Mouse (Mus musculus) adrenal gland, postnatal 25 days (tissue): ENCODE measurements around the gene Pdcd1lg2. TPM values are rescaled to one million over a fixed set of nuclear protein-coding genes. Genes with fewer than 3 reads are reported as not detected.
"Not testable (repeated sequence)": the region's sequence is repeated elsewhere in the genome, so short reads cannot be mapped to it uniquely, and the experiment has no call there.

Experiments
- DNase-seq: peaks from one replicate; pipeline ENCODE4 v3.0.0; 2021; ENCODE audit warnings: mixed read lengths
- total RNA-seq: library from RNA; stranded (reverse); gene quantifications from 2 replicates; pipeline ENCODE4 v1.2.3, GENCODE M21; 2021

Gene Pdcd1lg2
- total RNA-seq, 1 experiment from 2014 or later, result not detected

GRCm38 (mm10) chr19:29384412-29384811, 26.3 kb upstream of the Pdcd1lg2 start:
- no peak for DNase-seq

- no peak for DNase-seq
These were observed 25.7 kb upstream of the Pdcd1lg2 start for GRCm38 (mm10) chr19:29384994-29385393.

- no peak for DNase-seq
These were observed 24.9 kb upstream of the Pdcd1lg2 start for GRCm38 (mm10) chr19:29385822-29386221.

- DNase-seq, result no peak
These were observed 21.9 kb upstream of the Pdcd1lg2 start for GRCm38 (mm10) chr19:29388818-29389217.

- peak; percentile 12 for DNase-seq
These were observed 20.2 kb upstream of the Pdcd1lg2 start for GRCm38 (mm10) chr19:29390483-29390882.

GRCm38 (mm10) chr19:29391279-29391678, 19.4 kb upstream of the Pdcd1lg2 start:
- no peak for DNase-seq

- no peak for DNase-seq
These were observed 17.4 kb upstream of the Pdcd1lg2 start for GRCm38 (mm10) chr19:29393333-29393732.

GRCm38 (mm10) chr19:29394721-29395120, 16.0 kb upstream of the Pdcd1lg2 start:
- DNase-seq, result no peak

- DNase-seq, result no peak
These were observed 14.4 kb upstream of the Pdcd1lg2 start for GRCm38 (mm10) chr19:29396353-29396752.

- DNase-seq, result no peak
These were observed 10.9 kb upstream of the Pdcd1lg2 start for GRCm38 (mm10) chr19:29399786-29400185.

GRCm38 (mm10) chr19:29400466-29400865, 10.3 kb upstream of the Pdcd1lg2 start:
- no peak for DNase-seq

GRCm38 (mm10) chr19:29402621-29403020, 8.1 kb upstream of the Pdcd1lg2 start:
- DNase-seq, result no peak

- DNase-seq, result no peak
These were observed 7.5 kb upstream of the Pdcd1lg2 start for GRCm38 (mm10) chr19:29403251-29403650.

- DNase-seq, result no peak
These were observed 5.3 kb upstream of the Pdcd1lg2 start for GRCm38 (mm10) chr19:29405388-29405787.

- DNase-seq, result no peak
These were observed 4.4 kb upstream of the Pdcd1lg2 start for GRCm38 (mm10) chr19:29406042-29407017.

- DNase-seq, result no peak
These were observed 2.0 kb downstream of the Pdcd1lg2 start for GRCm38 (mm10) chr19:29412476-29413420.

GRCm38 (mm10) chr19:29414513-29414912, 3.8 kb downstream of the Pdcd1lg2 start:
- no peak for DNase-seq

- not testable (repeated sequence) for DNase-seq
These were observed 4.2 kb downstream of the Pdcd1lg2 start for GRCm38 (mm10) chr19:29414917-29415316.

- no peak for DNase-seq
These were observed 5.7 kb downstream of the Pdcd1lg2 start for GRCm38 (mm10) chr19:29416393-29416902.

GRCm38 (mm10) chr19:29417188-29417587, 6.5 kb downstream of the Pdcd1lg2 start:
- no peak for DNase-seq

- no peak for DNase-seq
These were observed 7.2 kb downstream of the Pdcd1lg2 start for GRCm38 (mm10) chr19:29417894-29418293.

GRCm38 (mm10) chr19:29418661-29419115, 8.0 kb downstream of the Pdcd1lg2 start:
- peak; percentile 6 for DNase-seq
